8 mouse cellular contexts compared by ENCODE assay signal in genomic region chr11:85640659-85641058, GRCm38 (mm10).
DNase-seq lines count a peak whose midpoint lies in the region; ATAC-seq lines count a peak whose summit lies in the region.
"Had no signal": no experiment of that assay in that cellular context is flagged by ENCODE, and none has a peak within 500 bp of the region (broad histone marks: within the 10 kb centered on the region; RNA-seq: fewer than 3 reads in every experiment).

No protein-coding gene starts in this region.

- no peaks in the 10 kb centered on the region for H3K9me3 ChIP-seq in embryonic facial prominence, embryonic 10.5 days
- H3K9me3 ChIP-seq in hindbrain, embryonic 13.5 days = no peaks in the 10 kb centered on the region
- no peaks in the 10 kb centered on the region for H3K9me3 ChIP-seq in midbrain, embryonic 15.5 days
- H3K9me3 ChIP-seq: liver, embryonic 13.5 days had no signal

- peak overlapping the region; percentile 34 for H3K4me3 ChIP-seq in embryonic facial prominence, embryonic 10.5 days
- H3K4me3 ChIP-seq in hindbrain, embryonic 13.5 days = peak overlapping the region; percentile 7; the same call in 1 of the 2 replicates
- H3K4me3 ChIP-seq in midbrain, embryonic 15.5 days = peak overlapping the region; percentile 15; the same call in 1 of the 2 replicates
- H3K4me3 ChIP-seq: liver, embryonic 13.5 days had no signal

- H3K9ac ChIP-seq in hindbrain, embryonic 13.5 days = peak overlapping the region; percentile 58; the same call in 1 of the 2 replicates
- peak overlapping the region; percentile 17; the same call in 1 of the 2 replicates for H3K9ac ChIP-seq in midbrain, embryonic 15.5 days
- H3K9ac ChIP-seq: liver, embryonic 13.5 days had no signal

- DNase-seq in left cerebral cortex, adult 18-20 months (ENCODE audit: low spot score in 2 of 2) = peak; percentile 12 to 16
- no peak for DNase-seq in left cerebral cortex, postnatal 36 days (ENCODE audit: low spot score in 2 of 2)
- peak; percentile 39 for DNase-seq in embryonic facial prominence, embryonic 10.5 days (ENCODE audit: low spot score)
- no peak for DNase-seq in gastrocnemius, postnatal 36 days
- DNase-seq: liver, embryonic 13.5 days had no signal

- H3K27me3 ChIP-seq in embryonic facial prominence, embryonic 10.5 days (replicated peaks; ENCODE audit: low read depth, poor library complexity, severe bottlenecking) = no peaks in the 10 kb centered on the region; the same call in 1 of the 2 replicates
- H3K27me3 ChIP-seq in hindbrain, embryonic 13.5 days = no peaks in the 10 kb centered on the region
- H3K27me3 ChIP-seq in midbrain, embryonic 15.5 days (replicated peaks) = no peaks in the 10 kb centered on the region
- H3K27me3 ChIP-seq: liver, embryonic 13.5 days had no signal

- H3K4me2 ChIP-seq in hindbrain, embryonic 13.5 days = peak overlapping the region; percentile 43
- H3K4me2 ChIP-seq in midbrain, embryonic 15.5 days = peak overlapping the region; percentile 41
- H3K4me2 ChIP-seq: liver, embryonic 13.5 days had no signal

- H3K36me3 ChIP-seq in embryonic facial prominence, embryonic 10.5 days (replicated peaks) = no peaks in the 10 kb centered on the region
- no peaks in the 10 kb centered on the region for H3K36me3 ChIP-seq in hindbrain, embryonic 13.5 days
- no peaks in the 10 kb centered on the region for H3K36me3 ChIP-seq in midbrain, embryonic 15.5 days (replicated peaks)
- H3K36me3 ChIP-seq: liver, embryonic 13.5 days had no signal

- H3K27ac ChIP-seq in embryonic facial prominence, embryonic 10.5 days (replicated peaks) = peak overlapping the region; percentile 81
- H3K27ac ChIP-seq in hindbrain, embryonic 13.5 days = peak overlapping the region; percentile 79
- H3K27ac ChIP-seq in midbrain, embryonic 15.5 days = peak overlapping the region; percentile 29; the same call in 1 of the 2 replicates
- H3K27ac ChIP-seq: liver, embryonic 13.5 days had no signal

- H3K4me1 ChIP-seq in embryonic facial prominence, embryonic 10.5 days = peaks cover 83% of the 10 kb centered on the region
- peaks cover 55% of the 10 kb centered on the region for H3K4me1 ChIP-seq in hindbrain, embryonic 13.5 days (replicated peaks)
- peaks cover 42% of the 10 kb centered on the region for H3K4me1 ChIP-seq in midbrain, embryonic 15.5 days

- WGBS in embryonic facial prominence, embryonic 10.5 days = 37% methylated on average over 5 of the region's 5 CpGs
- 20% methylated on average over 5 of the region's 5 CpGs for WGBS in hindbrain, embryonic 13.5 days
- 20% methylated on average over 5 of the region's 5 CpGs for WGBS in midbrain, embryonic 15.5 days

- 0 out of 2 replicates have a peak, but pooled peaks have one; percentile 46 for ATAC-seq in hindbrain, embryonic 13.5 days (ENCODE audit: low FRiP score)
- peak; percentile 70; the same call in 1 of the 2 replicates for ATAC-seq in midbrain, embryonic 15.5 days (replicated peaks)
- ATAC-seq in activated CD4-positive, CD25-positive, alpha-beta regulatory T cell, adult 4 months = no peak

- intact Hi-C loops in left cerebral cortex, postnatal 36 days (cut with DNase I) = loop anchor here (10.0 kb wide), 1 partner anchor 114 kb away; no protein-coding TSS in a partner anchor
- intact Hi-C loops in gastrocnemius, postnatal 36 days (cut with DNase I) = no loop called here

Comparison
In these comparisons a context has a peak if more than half of its experiments do, and no peak if none do; other contexts are left out.
1. DNase-seq: peak in left cerebral cortex, adult 18-20 months (2 of 2) and embryonic facial prominence, embryonic 10.5 days (single experiment); none in left cerebral cortex, postnatal 36 days (0 of 2) and gastrocnemius, postnatal 36 days (0 of 2).
2. H3K27ac ChIP-seq: peak in every context shown above with its lines; median percentile 81 in embryonic facial prominence, embryonic 10.5 days; 79 in hindbrain, embryonic 13.5 days; 29 in midbrain, embryonic 15.5 days.
3. Peak in every context shown above with its lines, with median percentiles within 50 percentile points of each other: H3K4me3 ChIP-seq.